Mouse (Mus musculus): ENCODE results near the gene Gnas. TPM values are rescaled to one million over a fixed set of nuclear protein-coding genes. Genes with fewer than 3 reads are reported as not detected.
A peak's percentile ranks its signal among the peaks of the same experiment; 100 is the strongest.
"Not testable (repeated sequence)": the region's sequence is repeated elsewhere in the genome, so short reads cannot be mapped to it uniquely, and the experiment has no call there.

Gene Gnas
- polyA plus RNA-seq, 1 experiment from 2014 or later: 1,162 TPM

- DNase-seq (ENCODE audit: low spot score, missing footprints) (peak; percentile 68), ATAC-seq (ENCODE audit: low FRiP score) (peak; percentile 15; the same call in 1 of the 2 replicates)
- peaks cover 12% of the 10 kb centered on the region for H3K36me3 ChIP-seq (ENCODE audit: control insufficient read depth, insufficient read depth, low read length)
- H3K4me1 ChIP-seq (ENCODE audit: control insufficient read depth, insufficient read depth, low read length): peaks cover 16% of the 10 kb centered on the region
- no peak overlapping the region for H3K9ac ChIP-seq (ENCODE audit: low read length)
- no peaks in the 10 kb centered on the region for H3K27me3 ChIP-seq (ENCODE audit: control insufficient read depth, insufficient read depth, low read length)
- 89% methylated on average over 3 of the region's 3 CpGs for WGBS
- no peak overlapping the region for H3K27ac ChIP-seq (ENCODE audit: low read depth, low read length)
- H3K4me2 ChIP-seq: no peak overlapping the region
- H3K9me3 ChIP-seq (ENCODE audit: control insufficient read depth, low read length): no peaks in the 10 kb centered on the region
- no peak overlapping the region for H3K4me3 ChIP-seq (ENCODE audit: low read depth, low read length)
Observed at GRCm38 (mm10) chr2:174340229-174340892, 56.2 kb downstream of the Gnas start.

- H3K4me2 ChIP-seq: no peak overlapping the region
- DNase-seq (ENCODE audit: low spot score, missing footprints) (peak; percentile 75), ATAC-seq (ENCODE audit: low FRiP score) (no peak)
- no peak overlapping the region for H3K9ac ChIP-seq (ENCODE audit: low read length)
- WGBS: 95% methylated on average over 4 of the region's 4 CpGs
- H3K9me3 ChIP-seq (ENCODE audit: control insufficient read depth, low read length): no peaks in the 10 kb centered on the region
- peaks cover 18% of the 10 kb centered on the region for H3K36me3 ChIP-seq (ENCODE audit: control insufficient read depth, insufficient read depth, low read length)
- no peak overlapping the region for H3K27ac ChIP-seq (ENCODE audit: low read depth, low read length)
- no peak overlapping the region for H3K4me3 ChIP-seq (ENCODE audit: low read depth, low read length)
- peaks cover 13% of the 10 kb centered on the region for H3K4me1 ChIP-seq (ENCODE audit: control insufficient read depth, insufficient read depth, low read length)
- H3K27me3 ChIP-seq (ENCODE audit: control insufficient read depth, insufficient read depth, low read length): no peaks in the 10 kb centered on the region
Observed at GRCm38 (mm10) chr2:174340893-174341580, 56.9 kb downstream of the Gnas start.

- no peak overlapping the region for H3K4me3 ChIP-seq (ENCODE audit: low read depth, low read length)
- 86% methylated on average over 8 of the region's 8 CpGs for WGBS
- DNase-seq (ENCODE audit: low spot score, missing footprints): peak; percentile 68
- ATAC-seq (ENCODE audit: low FRiP score): no peak
- peaks cover 28% of the 10 kb centered on the region for H3K36me3 ChIP-seq (ENCODE audit: control insufficient read depth, insufficient read depth, low read length)
- no peaks in the 10 kb centered on the region for H3K9me3 ChIP-seq (ENCODE audit: control insufficient read depth, low read length)
- no peak overlapping the region for H3K27ac ChIP-seq (ENCODE audit: low read depth, low read length)
- H3K4me1 ChIP-seq (ENCODE audit: control insufficient read depth, insufficient read depth, low read length): peaks cover 13% of the 10 kb centered on the region
- no peak overlapping the region for H3K4me2 ChIP-seq
- H3K9ac ChIP-seq (ENCODE audit: low read length): no peak overlapping the region
- H3K27me3 ChIP-seq (ENCODE audit: control insufficient read depth, insufficient read depth, low read length): no peaks in the 10 kb centered on the region
Observed at GRCm38 (mm10) chr2:174342793-174343400, 58.8 kb downstream of the Gnas start.

DNA sequence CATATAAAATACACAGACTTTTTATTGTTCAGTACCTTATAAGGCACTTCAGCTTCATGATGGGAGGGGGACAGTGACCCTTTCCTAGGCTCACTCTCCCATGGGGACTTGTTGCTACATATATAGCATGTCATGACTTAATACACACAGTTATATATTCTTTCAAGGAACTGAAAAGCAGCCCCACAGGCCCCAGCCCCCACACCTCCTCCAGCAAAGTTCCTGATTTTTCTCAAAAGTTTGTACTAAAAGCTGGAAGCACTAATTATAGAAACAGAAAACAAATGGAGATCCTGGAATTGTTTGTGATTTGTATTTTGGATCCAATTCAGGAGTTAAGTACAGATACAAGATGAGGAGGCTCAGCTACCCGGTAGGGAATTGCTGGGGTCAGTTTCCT is 59.4 kb downstream of the Gnas start:
- no peak overlapping the region for H3K4me2 ChIP-seq
- DNase-seq (ENCODE audit: low spot score, missing footprints) (no peak), ATAC-seq (ENCODE audit: low FRiP score) (no peak)
- H3K9ac ChIP-seq (ENCODE audit: low read length): no peak overlapping the region
- H3K36me3 ChIP-seq (ENCODE audit: control insufficient read depth, insufficient read depth, low read length): peaks cover 28% of the 10 kb centered on the region
- no peaks in the 10 kb centered on the region for H3K27me3 ChIP-seq (ENCODE audit: control insufficient read depth, insufficient read depth, low read length)
- peaks cover 13% of the 10 kb centered on the region for H3K4me1 ChIP-seq (ENCODE audit: control insufficient read depth, insufficient read depth, low read length)
- no peak overlapping the region for H3K27ac ChIP-seq (ENCODE audit: low read depth, low read length)
- no peak overlapping the region for H3K4me3 ChIP-seq (ENCODE audit: low read depth, low read length)
- no peaks in the 10 kb centered on the region for H3K9me3 ChIP-seq (ENCODE audit: control insufficient read depth, low read length)
- 85% methylated on average over 1 of the region's 1 CpGs for WGBS

DNA sequence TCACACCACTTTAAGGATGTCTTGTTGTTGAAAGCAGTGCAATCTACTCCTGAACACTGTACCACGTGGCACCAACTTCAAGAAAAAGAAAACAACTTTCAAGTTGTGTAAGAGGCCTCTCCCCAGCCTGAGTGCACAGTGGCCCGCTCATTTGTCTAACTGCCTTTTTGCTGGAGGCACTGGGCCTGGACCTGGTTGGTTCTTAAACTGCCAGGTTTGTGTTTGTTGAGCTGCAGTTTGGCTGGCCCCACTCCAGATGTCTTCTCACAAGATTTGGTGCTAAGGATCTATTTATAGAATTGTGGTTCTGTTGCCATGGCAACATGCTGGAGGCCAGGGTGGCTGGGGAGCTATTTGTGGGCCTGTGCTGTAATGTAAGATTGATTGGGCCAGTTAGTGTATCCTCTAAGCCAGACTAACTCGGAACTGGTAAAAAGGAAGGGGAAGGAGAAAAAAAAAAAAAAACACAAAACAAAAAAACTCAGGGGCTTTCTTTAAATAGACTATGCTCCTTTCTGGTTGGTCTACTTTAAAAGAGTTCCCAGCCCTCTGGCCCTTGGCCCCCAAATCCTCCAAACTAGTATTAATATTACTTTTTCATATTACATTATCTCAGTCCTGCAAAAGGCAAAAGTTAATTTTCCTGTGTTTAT is 60.0 kb downstream of the Gnas start:
- ATAC-seq (ENCODE audit: low FRiP score): peak; percentile 40; the same call in 1 of the 2 replicates
- no peak overlapping the region for H3K27ac ChIP-seq (ENCODE audit: low read depth, low read length)
- WGBS: 81% methylated on average over 3 of the region's 3 CpGs
- no peaks in the 10 kb centered on the region for H3K27me3 ChIP-seq (ENCODE audit: control insufficient read depth, insufficient read depth, low read length)
- H3K4me3 ChIP-seq (ENCODE audit: low read depth, low read length): no peak overlapping the region
- H3K9me3 ChIP-seq (ENCODE audit: control insufficient read depth, low read length): no peaks in the 10 kb centered on the region
- H3K4me2 ChIP-seq: no peak overlapping the region
- H3K4me1 ChIP-seq (ENCODE audit: control insufficient read depth, insufficient read depth, low read length): peaks cover 13% of the 10 kb centered on the region
- no peak overlapping the region for H3K9ac ChIP-seq (ENCODE audit: low read length)
- peaks cover 28% of the 10 kb centered on the region for H3K36me3 ChIP-seq (ENCODE audit: control insufficient read depth, insufficient read depth, low read length)
- DNase-seq (ENCODE audit: low spot score, missing footprints): peak; percentile 82

GRCm38 (mm10) chr2:174344996-174345395 is 60.9 kb downstream of the Gnas start:
- no peak for DNase-seq (ENCODE audit: low spot score, missing footprints)
- ATAC-seq (ENCODE audit: low FRiP score): no peak
- H3K36me3 ChIP-seq (ENCODE audit: control insufficient read depth, insufficient read depth, low read length): peaks cover 28% of the 10 kb centered on the region
- WGBS: 97% methylated on average over 16 of the region's 16 CpGs
- H3K4me1 ChIP-seq (ENCODE audit: control insufficient read depth, insufficient read depth, low read length): peaks cover 13% of the 10 kb centered on the region
- H3K27ac ChIP-seq (ENCODE audit: low read depth, low read length): no peak overlapping the region
- no peaks in the 10 kb centered on the region for H3K9me3 ChIP-seq (ENCODE audit: control insufficient read depth, low read length)
- H3K27me3 ChIP-seq (ENCODE audit: control insufficient read depth, insufficient read depth, low read length): no peaks in the 10 kb centered on the region
- H3K4me2 ChIP-seq: no peak overlapping the region
- H3K4me3 ChIP-seq (ENCODE audit: low read depth, low read length): no peak overlapping the region
- no peak overlapping the region for H3K9ac ChIP-seq (ENCODE audit: low read length)

DNA sequence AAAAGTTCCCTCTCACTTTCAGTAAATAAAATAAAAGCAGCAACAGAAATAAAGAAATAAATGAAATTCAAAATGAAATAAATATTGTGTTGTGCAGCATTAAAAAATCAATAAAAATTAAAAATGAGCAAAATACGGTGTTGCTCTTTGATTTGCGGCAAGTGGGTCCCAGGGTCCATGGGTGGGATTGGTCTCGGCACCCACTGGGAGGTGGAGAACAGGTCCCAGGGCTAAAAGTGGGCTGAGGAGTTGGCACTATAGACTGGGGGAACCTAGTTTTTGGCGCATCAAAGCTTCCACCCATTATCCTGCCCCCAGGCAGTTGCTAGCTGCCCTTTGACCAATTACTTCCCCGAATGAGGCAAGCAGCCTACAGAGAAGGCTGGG is 62.5 kb downstream of the Gnas start, which contains the start of gene Gm20721:
Gene Gm20721, minus strand, starts transcription at position 101 of the 387 bp plus-strand sequence.
- no peak for ATAC-seq (ENCODE audit: low FRiP score)
- Histone ChIP-seq H3K36me3 (ENCODE audit: control insufficient read depth, insufficient read depth, low read length) (peaks cover 28% of the 10 kb centered on the region), H3K27ac (ENCODE audit: low read depth, low read length) (no peak within 1 kb of the TSS), H3K4me1 (ENCODE audit: control insufficient read depth, insufficient read depth, low read length) (peaks cover 8% of the 10 kb centered on the region), H3K4me2 (no peak within 1 kb of the TSS), H3K4me3 (ENCODE audit: low read depth, low read length) (no peak within 1 kb of the TSS), H3K9ac (ENCODE audit: low read length) (no peak within 1 kb of the TSS), H3K27me3 (ENCODE audit: control insufficient read depth, insufficient read depth, low read length) (no peaks in the 10 kb centered on the region), H3K9me3 (ENCODE audit: control insufficient read depth, low read length) (no peaks in the 10 kb centered on the region)
- WGBS: 92% methylated on average over 5 of the region's 5 CpGs
- no peak for DNase-seq (ENCODE audit: low spot score, missing footprints)

GRCm38 (mm10) chr2:174346999-174347668 is 63.0 kb downstream of the Gnas start:
- not testable (repeated sequence) for H3K27ac ChIP-seq (ENCODE audit: low read depth, low read length); H3K4me1 ChIP-seq (ENCODE audit: control insufficient read depth, insufficient read depth, low read length); H3K9ac ChIP-seq (ENCODE audit: low read length); ATAC-seq (ENCODE audit: low FRiP score); H3K4me3 ChIP-seq (ENCODE audit: low read depth, low read length); H3K9me3 ChIP-seq (ENCODE audit: control insufficient read depth, low read length); H3K27me3 ChIP-seq (ENCODE audit: control insufficient read depth, insufficient read depth, low read length); H3K4me2 ChIP-seq
- peaks cover 28% of the 10 kb centered on the region for H3K36me3 ChIP-seq (ENCODE audit: control insufficient read depth, insufficient read depth, low read length)
- DNase-seq (ENCODE audit: low spot score, missing footprints): peak; percentile 70
- 95% methylated on average over 2 of the region's 2 CpGs for WGBS

Measured in midbrain, embryonic 11.5 days (tissue).